Mouse (Mus musculus) layer of hippocampus, postnatal 25 days (tissue): ENCODE data around the gene Spef2. TPM values are rescaled to one million over a fixed set of nuclear protein-coding genes. Genes with fewer than 3 reads are reported as not detected.
"Not testable (repeated sequence)": the region's sequence is repeated elsewhere in the genome, so short reads cannot be mapped to it uniquely, and the experiment has no call there.

Experiments
- DNase-seq, 2 experiments: peaks; one replicate each; pipeline ENCODE4 v3.0.0; 2022; ENCODE audit warnings: mixed read lengths in 2 of 2, low spot score in 1 of 2; ENCODE audit errors: extremely low spot score in 1 of 2
- total RNA-seq, 2 experiments: library from RNA; stranded (reverse); gene quantifications; 2 replicates each; pipeline ENCODE4 v1.2.3; 2021

The Spef2 gene
- total RNA-seq, result 1 to 10 TPM; 1.9 to 2.1 TPM

- DNase-seq, result peak; percentile 16 to 41
Observed at GRCm38 (mm10) chr15:9748359-9749102, at the start of gene Spef2. Spef2 (minus strand) TSS chr15:9748868.

- DNase-seq, result no peak
Observed at GRCm38 (mm10) chr15:9794131-9794530, 45.5 kb upstream of the Spef2 start.

DNA sequence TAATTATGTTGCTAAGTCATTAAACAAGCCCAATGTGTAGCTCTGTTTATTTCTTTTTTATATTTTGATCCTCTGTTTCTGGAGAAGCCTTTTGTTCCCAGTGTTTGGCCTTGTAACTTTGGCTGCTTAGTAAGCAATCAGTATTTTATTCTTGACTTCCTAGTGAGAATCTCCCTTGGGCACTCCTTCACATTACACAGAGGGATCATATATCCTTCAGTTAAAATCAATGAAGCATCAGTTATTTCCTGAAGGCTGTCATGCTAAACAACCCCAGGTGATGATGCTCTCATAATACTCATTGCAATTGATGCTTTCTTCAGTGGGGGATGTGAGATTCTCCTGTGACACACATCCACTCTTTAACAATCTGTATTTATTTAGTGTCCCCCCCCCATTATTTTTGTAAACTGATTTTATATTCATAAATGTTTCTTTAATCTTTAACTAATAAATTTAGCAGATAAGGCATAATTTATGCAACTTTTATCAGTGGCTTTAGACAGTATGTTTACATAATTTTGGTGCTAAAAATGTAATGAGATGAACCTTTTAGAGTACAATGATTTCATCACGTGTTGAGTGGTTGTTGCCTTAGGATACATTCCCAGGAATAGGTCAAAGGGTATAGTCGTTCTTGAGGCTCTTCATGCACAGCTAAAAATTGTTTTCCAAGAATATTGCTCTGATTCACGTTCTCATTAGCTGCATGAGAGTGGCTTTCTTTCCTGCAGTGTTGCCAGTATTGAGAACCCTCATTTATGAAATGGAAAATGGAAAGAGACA lies 39.8 kb upstream of the Spef2 start:
- no peak for DNase-seq

GRCm38 (mm10) chr15:9774222-9775142 lies 25.8 kb upstream of the Spef2 start:
- DNase-seq, result not testable (repeated sequence)

DNA sequence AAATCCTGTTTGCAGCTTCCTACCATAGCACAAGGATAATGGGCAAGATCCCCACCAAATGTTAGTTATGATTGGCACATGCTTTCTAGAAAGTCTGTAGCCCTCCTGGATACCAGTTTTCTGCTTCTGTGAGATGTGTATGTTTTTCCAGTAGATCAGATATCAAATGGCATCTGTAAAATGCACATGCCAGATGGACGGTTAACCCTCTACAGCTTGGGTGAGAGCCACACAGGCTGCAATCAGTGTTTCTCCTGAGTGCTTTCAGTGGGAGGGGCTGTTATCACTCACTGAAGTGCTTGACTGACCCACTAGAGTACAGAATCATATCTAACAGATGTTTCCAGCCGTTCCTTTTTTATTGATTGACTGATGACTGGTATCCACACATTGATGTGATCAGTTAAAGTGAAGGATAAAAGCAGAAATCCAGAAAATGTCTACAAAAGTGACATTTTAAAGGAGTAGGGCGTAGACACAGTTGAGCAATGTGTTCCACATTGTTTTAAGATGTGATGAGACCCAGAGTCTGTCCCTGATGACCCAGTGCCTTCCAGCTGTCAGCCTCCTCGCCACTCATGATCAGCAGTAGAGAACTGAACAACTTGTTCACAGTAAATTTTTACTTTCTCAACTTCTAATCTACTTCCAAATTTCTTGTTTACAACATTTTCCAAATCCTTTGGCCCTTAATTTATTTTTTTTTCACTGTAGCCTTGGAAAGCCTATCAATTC lies 19.7 kb upstream of the Spef2 start:
- no peak for DNase-seq

DNA sequence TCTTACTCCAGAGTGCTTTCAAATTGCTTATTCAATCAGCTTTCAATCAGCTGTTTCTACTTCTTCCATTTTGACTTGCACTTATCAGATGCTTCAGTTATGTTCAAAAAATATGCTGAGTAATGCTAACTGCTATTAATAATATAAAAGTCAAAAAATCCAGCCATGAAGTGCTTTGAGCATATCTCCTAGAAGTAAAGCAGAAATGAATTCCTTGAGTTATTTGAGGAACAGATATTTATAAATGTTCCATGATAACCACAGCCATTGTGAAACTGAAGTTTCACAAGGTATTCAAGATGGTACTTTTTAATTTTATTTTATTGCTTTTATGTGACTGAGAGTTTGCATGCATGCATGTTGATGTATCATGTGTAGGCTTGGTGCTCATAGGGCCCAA lies 18.4 kb upstream of the Spef2 start:
- DNase-seq, result no peak

DNA sequence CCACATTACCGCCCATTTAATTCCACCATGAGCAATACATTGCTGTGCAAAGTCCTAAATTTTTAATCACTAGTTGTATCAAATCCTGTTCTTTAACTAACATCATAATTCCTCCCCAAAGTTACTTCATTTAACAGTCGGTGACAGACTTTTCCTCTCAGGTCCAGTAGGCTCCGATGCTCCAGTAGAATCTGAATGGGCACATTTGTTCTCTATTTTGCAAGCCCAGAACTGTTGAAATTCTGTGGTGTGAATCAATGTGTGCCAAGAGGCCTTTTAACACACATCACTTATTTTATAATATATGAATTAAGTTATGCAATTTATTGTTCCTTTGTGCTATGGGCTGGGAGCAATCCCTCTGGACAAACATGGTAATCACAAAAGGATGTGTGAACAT lies 2.3 kb upstream of the Spef2 start:
- DNase-seq, result no peak

GRCm38 (mm10) chr15:9747410-9748104 lies 1.1 kb downstream of the Spef2 start:
- no peak for DNase-seq

DNA sequence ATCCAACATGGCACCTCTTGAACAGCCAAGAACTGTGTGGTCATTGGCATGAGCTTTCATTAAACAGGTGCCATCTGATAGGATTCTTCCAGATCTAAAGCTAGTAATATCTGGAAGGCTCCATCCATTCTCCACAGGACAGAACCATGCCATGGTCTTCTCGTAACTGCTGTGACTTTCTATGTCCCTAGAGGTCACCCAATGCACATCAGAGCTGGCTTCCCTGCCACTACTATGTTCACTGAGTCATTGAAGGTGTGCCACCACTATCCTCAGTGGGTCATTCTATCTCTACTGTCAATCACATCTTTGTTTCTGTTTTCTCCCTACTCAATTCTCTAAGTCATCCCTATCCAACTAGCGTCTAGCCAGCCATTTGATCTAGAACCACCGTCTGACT lies 6.5 kb downstream of the Spef2 start:
- DNase-seq, result no peak

GRCm38 (mm10) chr15:9714574-9715458 lies 33.9 kb downstream of the Spef2 start:
- no peak for DNase-seq

- no peak for DNase-seq
Observed at GRCm38 (mm10) chr15:9713707-9714106, 35.0 kb downstream of the Spef2 start.

DNA sequence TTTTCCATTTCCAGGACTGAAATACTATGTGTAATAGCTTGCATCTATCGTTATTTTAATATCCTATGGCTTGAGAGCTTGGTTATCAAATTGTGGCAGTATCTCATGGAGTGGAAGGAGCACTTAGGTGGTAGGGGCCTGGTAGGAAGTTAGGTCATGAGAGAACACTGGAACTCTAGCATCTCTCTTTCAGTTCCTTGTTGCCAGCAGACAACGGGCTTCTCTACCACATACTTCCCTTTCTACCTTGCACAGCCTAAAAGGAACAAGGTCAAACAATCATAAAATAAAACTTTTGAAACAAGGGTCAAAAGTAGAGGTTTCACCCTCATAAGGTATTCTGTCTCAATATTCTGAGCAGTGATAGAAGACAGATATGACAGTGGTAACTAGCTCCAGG lies 38.3 kb downstream of the Spef2 start:
- no peak for DNase-seq

- DNase-seq, result no peak
Observed at GRCm38 (mm10) chr15:9705830-9706450, 42.7 kb downstream of the Spef2 start.

- no peak for DNase-seq
Observed at GRCm38 (mm10) chr15:9701845-9702244, 46.8 kb downstream of the Spef2 start.

- no peak for DNase-seq
Observed at GRCm38 (mm10) chr15:9691721-9692120, 56.9 kb downstream of the Spef2 start.

GRCm38 (mm10) chr15:9690845-9691244 lies 57.8 kb downstream of the Spef2 start:
- no peak for DNase-seq

DNA sequence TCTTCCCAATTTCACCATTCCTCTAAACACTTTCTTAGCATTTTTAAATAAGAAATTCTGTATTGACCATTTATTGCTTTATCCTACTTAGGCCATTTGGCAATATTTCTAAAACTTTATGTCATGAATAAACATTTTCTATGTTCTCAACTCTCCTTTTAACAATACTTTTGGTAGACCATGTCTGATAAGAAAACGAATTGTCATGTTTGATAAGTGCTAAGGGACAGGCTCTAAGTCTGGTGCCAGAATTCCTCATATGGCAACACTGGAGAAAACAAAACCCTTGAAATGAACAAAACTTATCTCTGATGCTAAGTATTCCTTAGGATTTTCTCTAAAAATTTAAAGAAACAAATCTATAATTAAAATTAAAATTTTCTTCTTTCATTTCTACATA lies 58.2 kb downstream of the Spef2 start:
- DNase-seq, result no peak

GRCm38 (mm10) chr15:9683485-9683884 lies 65.2 kb downstream of the Spef2 start:
- no peak for DNase-seq
